Mouse (Mus musculus) cerebellum, adult 2 months (tissue): ENCODE data around the gene Aff4. TPM values are rescaled to one million over a fixed set of nuclear protein-coding genes. Genes with fewer than 3 reads are reported as not detected.
"Not testable (repeated sequence)": the region's sequence is repeated elsewhere in the genome, so short reads cannot be mapped to it uniquely, and the experiment has no call there.

Experiments used
- DNase-seq, 2 experiments: peaks; one replicate each; pipeline ENCODE4 v3.0.0; 2021
- H3K27ac ChIP-seq: fragments of 200-500 bp; 2 replicates; pipeline ENCODE4 v1.5.1; 2012; ENCODE audit warnings: low read length, control low read depth, inconsistent platforms; ENCODE audit not compliant: insufficient read depth
- H3K27me3 ChIP-seq: fragments of 200-500 bp; 2 replicates; pipeline ENCODE4 v1.6.1; 2012; ENCODE audit warnings: inconsistent platforms, mild to moderate bottlenecking, low read length, moderate library complexity; ENCODE audit not compliant: control insufficient read depth, insufficient read depth
- H3K4me1 ChIP-seq: fragments of 200-500 bp; 2 replicates; pipeline ENCODE4 v1.6.1; 2011; ENCODE audit warnings: low read length; ENCODE audit not compliant: control insufficient read depth, insufficient read depth
- H3K4me3 ChIP-seq: fragments of 200-500 bp; replicated peaks from 2 replicates; pipeline ENCODE3; 2011; ENCODE audit warnings: mild to moderate bottlenecking, low read depth, low read length, control low read depth; ENCODE audit not compliant: insufficient read depth
- CTCF ChIP-seq: fragments of 200-500 bp; IDR thresholded peaks from 2 replicates; pipeline ENCODE4 v1.5.1; 2011; ENCODE audit warnings: low read depth, mild to moderate bottlenecking, control low read depth, low read length, moderate library complexity, borderline replicate concordance; ENCODE audit not compliant: insufficient read depth
- POLR2A ChIP-seq: fragments of 200-500 bp; IDR thresholded peaks from 2 replicates; pipeline ENCODE4 v1.6.1; 2011; ENCODE audit warnings: low read length, control low read depth, borderline replicate concordance; ENCODE audit not compliant: insufficient read depth
- WGBS: fragments of 180-500 bp; shearing (Covaris S2); methylation state at CpG from one replicate; pipeline ENCODE4 v1.1.7; 2018; 5-methylcytosine and 5-hydroxymethylcytosine counted together
- polyA plus RNA-seq: library from polyadenylated mRNA; depleted of rRNA; stranded (reverse); fragments of >200 nt; gene quantifications from 2 replicates; pipeline ENCODE4 v1.2.3, GENCODE M21; 2012

Aff4 gene
- polyA plus RNA-seq, 1 experiment, result 48.2 TPM

DNA sequence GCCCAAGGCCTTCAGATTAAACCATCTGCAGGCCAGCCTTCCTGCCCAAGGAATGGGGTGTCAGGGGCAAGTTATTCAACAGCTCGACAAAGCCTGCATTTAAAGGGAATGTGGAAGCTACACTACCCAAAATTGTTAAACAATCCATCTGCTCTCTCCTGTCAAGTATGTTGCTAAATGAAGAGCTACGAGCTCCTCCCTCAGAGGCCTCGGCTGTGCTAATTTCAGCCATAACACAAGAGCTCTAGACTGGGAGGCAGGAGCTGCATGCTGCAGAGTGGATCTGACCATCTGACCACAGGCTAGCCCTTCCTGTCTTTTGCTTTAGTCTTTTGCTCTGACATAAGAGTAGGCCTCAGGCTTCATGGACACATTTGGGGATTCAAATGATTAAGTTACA is 74.6 kb downstream of the Aff4 start:
- DNase-seq, result no peak
- Histone ChIP-seq H3K4me3 (no peak overlapping the region), H3K27me3 (no peaks in the 10 kb centered on the region), H3K27ac (no peak overlapping the region), H3K4me1 (peaks cover 7% of the 10 kb centered on the region; the same call in 1 of the 2 replicates)
- 75% methylated on average over 3 of the region's 3 CpGs for WGBS
- no peak for TF ChIP-seq POLR2A
- no peak for TF ChIP-seq CTCF

GRCm38 (mm10) chr11:53425711-53426255 is 75.2 kb downstream of the Aff4 start:
- Histone ChIP-seq H3K4me3 (no peak overlapping the region), H3K27ac (no peak overlapping the region), H3K4me1 (peaks cover 7% of the 10 kb centered on the region; the same call in 1 of the 2 replicates), H3K27me3 (no peaks in the 10 kb centered on the region)
- DNase-seq, result peak; percentile 35 to 57
- 55% methylated on average over 6 of the region's 6 CpGs for WGBS
- TF ChIP-seq CTCF, result no peak
- TF ChIP-seq POLR2A, result no peak

GRCm38 (mm10) chr11:53426914-53427313 is 76.3 kb downstream of the Aff4 start:
- not testable (repeated sequence) for H3K27ac ChIP-seq, H3K27me3 ChIP-seq, H3K4me1 ChIP-seq, H3K4me3 ChIP-seq, DNase-seq
- 78% methylated on average over 3 of the region's 3 CpGs for WGBS

- TF ChIP-seq POLR2A (peak; percentile 10; the same call in 1 of the 2 replicates), CTCF (no peak)
- 88% methylated on average over 3 of the region's 3 CpGs for WGBS
- no peak overlapping the region for H3K4me3 ChIP-seq
- peaks cover 7% of the 10 kb centered on the region; the same call in 1 of the 2 replicates for H3K4me1 ChIP-seq
- H3K27ac ChIP-seq, result no peak overlapping the region
- H3K27me3 ChIP-seq, result no peaks in the 10 kb centered on the region
- no peak for DNase-seq
These were observed 77.5 kb downstream of the Aff4 start for GRCm38 (mm10) chr11:53427993-53428715.

DNA sequence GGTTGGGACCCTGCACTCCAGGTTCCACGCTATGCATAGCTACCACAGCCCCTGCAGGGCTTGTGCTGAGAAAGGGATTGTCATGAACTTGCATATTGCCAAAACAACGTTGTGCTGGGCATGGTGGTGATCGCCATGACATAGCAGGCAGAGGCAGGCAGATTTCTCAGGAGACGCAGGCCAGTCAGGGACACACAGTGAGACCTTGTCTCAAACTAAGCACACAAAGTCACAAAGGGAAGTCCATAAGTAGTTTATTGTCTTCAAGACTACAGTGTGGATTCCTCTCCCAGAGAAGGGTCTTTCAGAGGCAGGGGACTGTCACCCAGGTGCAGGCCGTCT is 78.1 kb downstream of the Aff4 start:
- DNase-seq, result no peak
- Histone ChIP-seq H3K27me3 (no peaks in the 10 kb centered on the region), H3K27ac (no peak overlapping the region), H3K4me3 (no peak overlapping the region), H3K4me1 (peaks cover 7% of the 10 kb centered on the region; the same call in 1 of the 2 replicates)
- TF ChIP-seq POLR2A, result no peak
- TF ChIP-seq CTCF, result no peak
- 94% methylated on average over 5 of the region's 5 CpGs for WGBS

DNA sequence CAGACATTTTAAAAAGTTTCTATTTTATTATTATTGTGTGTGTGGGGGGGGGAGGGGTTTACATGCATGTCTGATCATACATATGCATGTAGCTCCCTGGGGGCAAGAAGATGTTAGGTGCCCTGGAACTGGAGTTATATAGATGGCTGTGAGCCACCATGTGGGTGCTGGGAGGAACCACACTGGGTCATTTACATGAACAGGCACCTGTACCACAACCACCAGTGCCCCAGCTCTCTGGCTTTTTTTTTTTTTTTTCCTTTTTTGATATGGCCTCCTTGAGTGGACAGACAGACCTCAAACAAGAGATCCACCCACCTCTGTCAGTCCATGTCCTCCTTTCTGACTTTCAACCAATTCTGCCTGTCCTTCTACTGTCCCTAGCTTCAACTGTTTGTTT is 78.5 kb downstream of the Aff4 start:
- H3K27ac ChIP-seq, result no peak overlapping the region
- TF ChIP-seq POLR2A (no peak), CTCF (no peak)
- peaks cover 7% of the 10 kb centered on the region; the same call in 1 of the 2 replicates for H3K4me1 ChIP-seq
- peak overlapping the region; percentile 89 for H3K4me3 ChIP-seq
- DNase-seq, result no peak
- no peaks in the 10 kb centered on the region for H3K27me3 ChIP-seq

- Histone ChIP-seq H3K4me1 (peaks cover 7% of the 10 kb centered on the region; the same call in 1 of the 2 replicates), H3K27ac (peak overlapping the region; percentile 65), H3K27me3 (no peaks in the 10 kb centered on the region), H3K4me3 (peak overlapping the region; percentile 89)
- DNase-seq, result no peak
- no peak for TF ChIP-seq POLR2A
- under 1% methylated on average over 34 of the region's 34 CpGs for WGBS
These were observed 79.7 kb downstream of the Aff4 start for GRCm38 (mm10) chr11:53430300-53430669.

DNA sequence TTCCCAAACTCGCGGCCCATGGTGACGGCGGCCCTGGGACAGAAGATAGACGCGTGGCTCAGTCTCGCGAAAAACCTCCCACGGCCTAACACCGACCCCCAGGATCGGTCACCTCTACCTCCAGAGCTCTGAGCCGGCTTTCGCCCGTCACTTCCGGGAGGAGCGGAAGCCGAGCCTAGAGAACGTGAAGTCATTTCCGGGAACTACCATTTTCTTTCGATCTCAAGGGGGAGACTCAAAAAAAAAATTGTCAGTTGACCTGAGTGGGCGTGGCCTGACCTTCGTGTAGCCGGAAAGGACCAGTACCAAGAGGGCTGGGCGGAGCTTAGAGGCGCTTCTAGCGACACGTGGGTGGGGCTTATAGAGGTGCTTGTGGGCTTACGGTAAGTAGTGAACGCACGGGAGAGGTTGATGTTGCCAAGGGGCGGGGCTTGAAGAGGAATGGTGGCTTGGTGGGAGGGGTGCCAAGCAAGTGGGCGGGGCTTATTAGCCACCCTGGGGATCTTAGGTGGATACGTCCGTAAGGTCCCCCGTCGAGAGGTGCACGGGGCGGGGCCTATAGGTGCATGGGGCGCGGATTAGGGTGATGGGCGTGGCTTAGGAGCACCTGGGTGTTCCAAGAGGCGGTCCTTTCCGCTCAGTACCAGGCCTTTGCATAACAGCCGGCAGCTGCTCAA is 80.2 kb downstream of the Aff4 start, which contains the start of the genes Uqcrq and Gdf9:
Gene Uqcrq, minus strand, starts transcription at position 162 of the 677 bp plus-strand sequence.
Gene Gdf9, plus strand, starts transcription at position 354 of the 677 bp plus-strand sequence.
- Histone ChIP-seq H3K27ac (peak within 1 kb of the TSS; percentile 76), H3K4me1 (peaks cover 7% of the 10 kb centered on the region; the same call in 1 of the 2 replicates), H3K4me3 (peak within 1 kb of the TSS; percentile 89), H3K27me3 (no peaks in the 10 kb centered on the region)
- WGBS, result under 1% methylated on average over 44 of the region's 44 CpGs
- peak; percentile 100 for DNase-seq
- TF ChIP-seq POLR2A, result peak; percentile 96
- TF ChIP-seq CTCF, result no peak
